Mouse (Mus musculus): ENCODE data around the gene Psd4.
A peak's percentile ranks its signal among the peaks of the same experiment; 100 is the strongest.

DNA sequence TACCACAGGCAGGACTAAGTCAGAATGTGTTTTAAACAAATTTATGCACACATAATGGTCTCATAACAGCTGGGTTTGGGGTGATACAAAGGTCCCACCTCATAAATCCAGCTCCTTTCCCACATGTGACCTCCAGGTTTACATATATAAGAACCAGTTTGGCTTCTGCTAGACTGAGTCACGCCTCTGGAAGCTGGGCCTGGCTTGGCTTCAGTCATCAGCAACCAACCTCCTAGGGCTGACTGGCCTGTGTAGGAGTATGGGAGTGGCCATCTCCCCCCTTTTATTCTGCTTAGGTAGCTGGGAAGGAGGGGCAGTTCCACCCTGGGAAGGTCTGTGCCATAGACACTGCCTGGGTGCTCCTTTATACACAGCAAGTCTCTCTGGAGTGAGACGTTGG, 30.8 kb upstream of the Psd4 start, which contains the start of gene Il1rn:
- no peak for TF ChIP-seq CTCF (IDR thresholded peaks at IDR 0.05; ENCODE audit: borderline replicate concordance, insufficient read depth, low read length)
- peak; percentile 75 for TF ChIP-seq POLR2A (IDR thresholded peaks at IDR 0.05; ENCODE audit: low read depth, low read length)

Data from embryonic fibroblast, embryonic 13.5 days (primary cell).